Mouse (Mus musculus) kidney, postnatal 4 days (tissue): ENCODE measurements at regions not wholly inside any gene's neighbourhood (a gene's known extent, or its start where the extent isn't known, plus 50 kb on each side); places are given as distances from the start of the nearest gene placed in this dataset.

Experiments
- DNase-seq, 2 experiments: peaks; one replicate each; pipeline ENCODE4 v3.0.0; 2021; ENCODE audit warnings: mixed read lengths in 2 of 2

GRCm38 (mm10) chr8:35996330-35997077 lies 230.9 kb downstream of the Gm19410 start:
- no peak for DNase-seq

- DNase-seq = no peak
These were observed 234.0 kb downstream of the Gm19410 start for GRCm38 (mm10) chr8:35999584-35999983.

GRCm38 (mm10) chr8:36004387-36004786 lies 238.8 kb downstream of the Gm19410 start:
- DNase-seq = no peak

- DNase-seq = no peak
These were observed 239.9 kb downstream of the Gm19410 start for GRCm38 (mm10) chr8:36005536-36005935.

- no peak for DNase-seq
These were observed 242.1 kb downstream of the Gm19410 start for GRCm38 (mm10) chr8:36007724-36008123.

GRCm38 (mm10) chr8:36009565-36009964 lies 244.0 kb downstream of the Gm19410 start:
- DNase-seq = no peak

GRCm38 (mm10) chr8:36010446-36011217 lies 245.0 kb downstream of the Gm19410 start:
- DNase-seq = no peak

GRCm38 (mm10) chr8:36014862-36015261 lies 249.3 kb downstream of the Gm19410 start:
- DNase-seq = no peak

GRCm38 (mm10) chr8:36016321-36017114 lies 250.9 kb downstream of the Gm19410 start:
- DNase-seq = peak; percentile 50 to 64

- no peak for DNase-seq
These were observed 253.6 kb downstream of the Gm19410 start for GRCm38 (mm10) chr8:36018993-36019753.

GRCm38 (mm10) chr8:36019895-36020294 lies 254.3 kb downstream of the Gm19410 start:
- no peak for DNase-seq

GRCm38 (mm10) chr8:36027586-36027985 lies 262.0 kb downstream of the Gm19410 start:
- no peak for DNase-seq

GRCm38 (mm10) chr8:36028121-36028955 lies 262.7 kb downstream of the Gm19410 start:
- DNase-seq = no peak

GRCm38 (mm10) chr8:36029445-36029844 lies 263.9 kb downstream of the Gm19410 start:
- no peak for DNase-seq

GRCm38 (mm10) chr8:36030237-36030636 lies 264.6 kb downstream of the Gm19410 start:
- no peak for DNase-seq

- no peak for DNase-seq
These were observed 266.6 kb downstream of the Gm19410 start for GRCm38 (mm10) chr8:36031966-36032719.

GRCm38 (mm10) chr8:36035339-36035738 lies 269.7 kb downstream of the Gm19410 start:
- DNase-seq = no peak

GRCm38 (mm10) chr8:36036271-36036670 lies 270.7 kb downstream of the Gm19410 start:
- no peak for DNase-seq

GRCm38 (mm10) chr8:36041222-36041864 lies 275.8 kb downstream of the Gm19410 start:
- DNase-seq = no peak

GRCm38 (mm10) chr8:36042594-36042993 lies 277.0 kb downstream of the Gm19410 start:
- no peak for DNase-seq
